Mouse (Mus musculus) spleen, adult 2 months (tissue): Measurements from ENCODE around the gene Dhps. TPM values are rescaled to one million over a fixed set of nuclear protein-coding genes. Genes with fewer than 3 reads are reported as not detected.

Experiments used
- DNase-seq, 2 experiments: peaks; one replicate each; pipeline versions ENCODE4 v3.0.0 to v3.0.0-alpha.2; 2012 to 2021; ENCODE audit warnings: low spot score in 2 of 2, low read depth in 1 of 2
- H3K27ac ChIP-seq: fragments of 200-500 bp; 2 replicates; pipeline ENCODE4 v1.5.1; 2012; ENCODE audit warnings: low read length, inconsistent platforms; ENCODE audit not compliant: insufficient read depth
- H3K27me3 ChIP-seq: fragments of 200-500 bp; 2 replicates; pipeline ENCODE4 v1.6.1; 2012; ENCODE audit warnings: mild to moderate bottlenecking, moderate library complexity, low read length, inconsistent platforms; ENCODE audit not compliant: control insufficient read depth, insufficient read depth
- H3K36me3 ChIP-seq: fragments of 200-500 bp; 2 replicates; pipeline ENCODE4 v1.6.1; 2012; ENCODE audit warnings: mild to moderate bottlenecking, low read length, inconsistent platforms; ENCODE audit not compliant: control insufficient read depth, insufficient read depth
- H3K4me1 ChIP-seq: fragments of 200-500 bp; 2 replicates; pipeline ENCODE4 v1.6.1; 2011; ENCODE audit warnings: inconsistent platforms; ENCODE audit not compliant: control insufficient read depth, insufficient read depth, insufficient read length
- H3K4me3 ChIP-seq: fragments of 200-500 bp; 2 replicates; pipeline ENCODE4 v1.5.1; 2011; ENCODE audit warnings: mild to moderate bottlenecking, inconsistent platforms; ENCODE audit not compliant: insufficient read depth, insufficient read length; ENCODE audit errors: extremely low read depth
- CTCF ChIP-seq: fragments of 200-500 bp; IDR thresholded peaks from 2 replicates; pipeline ENCODE4 v1.5.1; 2011; ENCODE audit warnings: mild to moderate bottlenecking, inconsistent platforms; ENCODE audit not compliant: insufficient read depth, insufficient read length, insufficient replicate concordance; ENCODE audit errors: extremely low read depth
- POLR2A ChIP-seq: fragments of 200-500 bp; IDR thresholded peaks from 2 replicates; pipeline ENCODE4 v1.6.1; 2011; ENCODE audit warnings: low read depth, low read length, inconsistent platforms
- WGBS: fragments of 180-500 bp; shearing (Covaris S2); methylation state at CpG from one replicate; pipeline ENCODE4 v1.1.7; 2018; 5-methylcytosine and 5-hydroxymethylcytosine counted together
- polyA plus RNA-seq: library from polyadenylated mRNA; depleted of rRNA; stranded (reverse); fragments of >200 nt; gene quantifications from 2 replicates; pipeline ENCODE4 v1.2.3, GENCODE M21; 2012

Dhps gene
- polyA plus RNA-seq, 1 experiment: 40.6 TPM

DNA sequence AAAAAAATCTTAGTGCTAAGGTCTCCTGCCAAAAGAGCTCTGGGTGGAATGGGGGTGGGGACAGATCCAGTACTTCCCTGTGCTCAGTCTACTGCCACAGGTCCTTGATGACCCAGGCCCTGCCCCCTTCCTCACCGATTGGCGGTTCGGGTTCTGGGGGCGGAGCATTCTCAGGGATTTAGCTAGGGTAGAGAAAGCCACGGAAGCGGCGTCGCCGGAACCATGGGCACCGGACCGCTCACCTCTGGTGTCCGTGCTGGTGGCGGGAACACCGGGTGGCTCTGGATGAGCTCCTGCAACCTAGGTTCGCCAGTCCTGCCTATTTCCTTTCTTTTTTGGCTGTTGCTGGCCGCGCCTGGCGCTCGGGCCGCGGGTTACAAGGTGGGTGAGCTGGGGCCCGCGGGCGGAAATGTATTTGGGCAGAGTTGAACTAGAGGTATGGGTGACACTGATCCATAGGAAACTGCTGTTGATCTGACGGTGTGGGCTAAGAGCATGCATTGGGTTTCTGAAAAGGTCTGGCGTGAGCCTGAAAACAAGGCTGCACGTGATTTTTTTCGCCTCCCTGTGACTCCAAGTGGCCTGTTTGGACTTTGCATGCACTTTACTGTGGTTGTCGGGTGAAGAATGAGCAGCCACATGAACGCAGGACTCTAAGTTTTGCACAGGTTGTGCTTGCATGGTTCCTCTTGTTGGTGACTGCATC is 11.7 kb downstream of the Dhps start, which contains the start of gene Man2b1:
TSS of gene Man2b1 (plus strand) at position 163 of the 706 bp plus-strand sequence.
- H3K4me3 ChIP-seq: peak within 1 kb of the TSS; percentile 75
- no peaks in the 10 kb centered on the region for H3K27me3 ChIP-seq
- peak; percentile 75 to 89 for DNase-seq
- WGBS: 1% methylated on average over 30 of the region's 30 CpGs
- TF ChIP-seq POLR2A (peak; percentile 93), CTCF (no peak)
- peaks cover 20% of the 10 kb centered on the region for H3K36me3 ChIP-seq
- H3K4me1 ChIP-seq: peaks cover 25% of the 10 kb centered on the region; the same call in 1 of the 2 replicates
- H3K27ac ChIP-seq: peak within 1 kb of the TSS; percentile 84

DNA sequence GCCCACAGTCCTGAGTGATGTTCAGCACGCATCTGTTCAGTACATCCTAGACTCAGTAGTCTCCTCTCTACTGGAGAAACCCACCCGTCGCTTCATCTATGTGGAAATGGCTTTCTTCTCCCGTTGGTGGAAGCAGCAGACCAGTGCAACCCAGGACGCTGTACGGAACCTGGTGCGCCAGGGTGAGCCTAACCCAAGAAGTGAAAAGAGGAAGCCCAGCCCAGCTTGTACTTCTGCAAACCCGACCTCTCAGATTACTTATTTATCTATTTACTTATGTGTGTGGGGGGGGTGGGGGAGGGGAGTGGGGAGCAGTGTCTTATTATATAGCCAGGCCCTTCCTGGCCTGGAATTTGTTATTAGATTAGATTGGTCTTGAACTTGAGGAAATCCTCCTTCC is 13.1 kb downstream of the Dhps start:
- TF ChIP-seq CTCF: no peak
- peak overlapping the region; percentile 75 for H3K4me3 ChIP-seq
- peak overlapping the region; percentile 57 for H3K27ac ChIP-seq
- DNase-seq: peak in 1 of 2 experiments; percentile 42
- no peaks in the 10 kb centered on the region for H3K27me3 ChIP-seq
- H3K36me3 ChIP-seq: peaks cover 23% of the 10 kb centered on the region
- WGBS: 24% methylated on average over 8 of the region's 8 CpGs
- peaks cover 25% of the 10 kb centered on the region; the same call in 1 of the 2 replicates for H3K4me1 ChIP-seq

DNA sequence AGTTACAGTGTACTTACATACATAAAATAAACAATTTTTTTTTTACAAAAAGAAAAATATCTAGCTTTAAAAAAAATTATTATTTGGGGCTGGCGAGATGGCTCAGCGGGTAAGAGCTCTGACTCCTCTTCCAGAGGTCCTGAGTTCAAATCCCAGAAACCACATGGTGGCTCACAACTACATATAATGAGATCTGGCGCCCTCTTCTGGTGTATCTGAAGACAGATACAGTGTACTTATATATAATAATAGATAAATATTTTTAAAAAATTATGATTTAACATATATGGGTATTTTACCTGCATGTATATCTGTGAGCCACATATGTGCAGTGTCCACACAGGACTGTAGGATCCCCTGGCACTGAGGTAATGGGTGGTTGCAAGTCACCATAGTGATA is 14.7 kb downstream of the Dhps start:
- WGBS: 80% methylated on average over 3 of the region's 3 CpGs

DNA sequence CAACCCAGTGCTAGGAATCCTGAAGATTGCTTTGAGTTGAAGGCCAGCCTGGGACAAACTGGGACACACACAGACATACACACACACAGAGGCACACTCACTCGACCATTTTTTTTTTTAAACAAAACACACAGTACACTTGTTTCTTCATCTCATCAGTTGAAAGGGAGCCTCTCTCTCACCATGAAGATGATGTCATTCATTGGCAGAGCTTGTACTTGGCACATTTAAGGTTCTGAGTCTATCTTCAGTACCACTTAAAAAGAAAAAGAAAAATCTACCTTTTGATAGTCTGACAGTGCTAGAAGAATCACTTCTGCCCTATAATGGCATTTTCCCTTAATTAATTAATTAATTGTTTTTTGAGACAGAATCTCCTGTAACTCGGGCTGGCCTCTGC is 17.2 kb downstream of the Dhps start:
- Histone ChIP-seq H3K27ac (no peak overlapping the region), H3K4me1 (peaks cover 9% of the 10 kb centered on the region; the same call in 1 of the 2 replicates), H3K4me3 (no peak overlapping the region), H3K36me3 (peaks cover 45% of the 10 kb centered on the region), H3K27me3 (no peaks in the 10 kb centered on the region)
- no peak for DNase-seq
- TF ChIP-seq CTCF (no peak), POLR2A (no peak)
- WGBS: 80% methylated on average over 2 of the region's 2 CpGs

More for the DNA sequence above, 14.7 kb downstream of the Dhps start:
- DNase-seq: no peak
- H3K27me3 ChIP-seq: no peaks in the 10 kb centered on the region
- H3K4me1 ChIP-seq: peaks cover 19% of the 10 kb centered on the region; the same call in 1 of the 2 replicates
- peaks cover 26% of the 10 kb centered on the region for H3K36me3 ChIP-seq
- no peak for TF ChIP-seq POLR2A
- TF ChIP-seq CTCF: no peak
- no peak overlapping the region for H3K27ac ChIP-seq
- H3K4me3 ChIP-seq: no peak overlapping the region

DNA sequence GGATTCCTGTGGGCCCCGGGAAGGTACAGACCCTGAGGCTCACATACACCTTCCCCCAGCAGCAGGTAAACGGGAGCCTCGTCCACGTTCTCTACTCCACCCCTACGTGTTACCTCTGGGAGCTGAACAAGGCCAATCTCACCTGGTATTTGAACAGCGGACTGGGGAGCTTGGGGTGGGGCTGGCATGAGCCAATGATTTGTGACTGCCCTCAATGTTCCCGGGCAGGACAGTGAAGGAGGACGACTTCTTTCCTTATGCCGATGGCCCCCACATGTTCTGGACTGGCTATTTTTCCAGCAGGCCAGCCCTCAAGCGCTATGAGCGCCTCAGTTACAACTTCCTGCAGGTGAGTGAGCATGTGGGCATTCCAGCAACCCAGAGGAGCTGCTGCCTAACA is 19.3 kb downstream of the Dhps start:
- H3K4me1 ChIP-seq: no peaks in the 10 kb centered on the region
- H3K27ac ChIP-seq: no peak overlapping the region
- H3K36me3 ChIP-seq: peaks cover 57% of the 10 kb centered on the region
- H3K27me3 ChIP-seq: no peaks in the 10 kb centered on the region
- DNase-seq: no peak
- H3K4me3 ChIP-seq: no peak overlapping the region
- 96% methylated on average over 11 of the region's 11 CpGs for WGBS
- no peak for TF ChIP-seq POLR2A
- TF ChIP-seq CTCF: no peak

DNA sequence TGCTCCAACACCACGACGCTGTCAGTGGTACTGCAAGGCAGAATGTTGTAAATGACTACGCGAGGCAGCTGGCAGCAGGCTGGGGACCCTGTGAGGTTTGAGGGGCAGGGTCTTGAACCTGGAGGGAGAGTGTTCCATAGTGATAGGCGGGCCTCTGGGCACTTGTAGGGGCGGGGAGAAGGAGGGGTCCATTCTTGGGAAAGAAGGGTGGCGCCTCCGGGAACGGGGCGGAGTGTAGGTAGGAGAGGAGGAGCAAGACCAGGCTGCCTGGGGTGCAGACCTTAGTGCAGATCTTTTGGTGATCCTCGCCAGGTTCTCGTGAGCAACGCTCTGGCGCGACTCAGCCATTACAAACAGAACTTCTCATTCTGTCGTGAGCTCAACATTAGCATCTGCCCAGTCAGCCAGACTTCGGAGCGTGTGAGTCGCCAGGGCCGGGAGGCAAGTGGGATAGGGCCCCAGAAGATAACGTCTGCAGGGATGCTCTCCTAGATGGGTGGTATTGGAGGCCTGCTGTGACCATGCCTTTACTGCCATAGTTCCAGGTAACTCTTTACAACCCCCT is 20.1 kb downstream of the Dhps start:
- WGBS: 85% methylated on average over 21 of the region's 21 CpGs
- no peak overlapping the region for H3K27ac ChIP-seq
- no peak for TF ChIP-seq CTCF
- no peak for TF ChIP-seq POLR2A
- H3K4me3 ChIP-seq: no peak overlapping the region
- peaks cover 61% of the 10 kb centered on the region for H3K36me3 ChIP-seq
- no peaks in the 10 kb centered on the region for H3K27me3 ChIP-seq
- no peak for DNase-seq
- no peaks in the 10 kb centered on the region for H3K4me1 ChIP-seq

DNA sequence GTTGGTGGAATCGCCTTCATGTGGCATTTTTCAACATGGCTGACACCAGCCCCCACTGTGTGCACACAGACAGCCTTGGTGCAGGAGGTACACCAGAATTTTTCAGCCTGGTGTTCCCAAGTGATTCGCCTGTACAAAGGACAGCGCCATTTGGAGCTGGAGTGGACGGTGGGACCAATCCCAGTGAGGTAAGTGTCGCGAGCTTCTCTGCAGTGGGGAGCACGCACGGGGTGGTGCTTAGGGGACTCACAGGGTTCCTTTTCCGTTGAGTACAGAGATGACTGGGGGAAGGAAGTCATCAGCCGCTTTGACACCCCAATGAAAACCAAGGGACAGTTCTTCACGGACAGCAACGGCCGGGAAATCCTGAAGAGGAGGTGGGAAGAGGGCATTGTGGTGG is 23.5 kb downstream of the Dhps start:
- H3K27me3 ChIP-seq: no peaks in the 10 kb centered on the region
- H3K4me3 ChIP-seq: no peak overlapping the region
- no peaks in the 10 kb centered on the region for H3K4me1 ChIP-seq
- peaks cover 57% of the 10 kb centered on the region for H3K36me3 ChIP-seq
- WGBS: 90% methylated on average over 13 of the region's 13 CpGs
- no peak for DNase-seq
- TF ChIP-seq POLR2A (no peak), CTCF (no peak)
- no peak overlapping the region for H3K27ac ChIP-seq
